22 mouse cellular contexts compared by ENCODE assay signal in the genomic region with DNA sequence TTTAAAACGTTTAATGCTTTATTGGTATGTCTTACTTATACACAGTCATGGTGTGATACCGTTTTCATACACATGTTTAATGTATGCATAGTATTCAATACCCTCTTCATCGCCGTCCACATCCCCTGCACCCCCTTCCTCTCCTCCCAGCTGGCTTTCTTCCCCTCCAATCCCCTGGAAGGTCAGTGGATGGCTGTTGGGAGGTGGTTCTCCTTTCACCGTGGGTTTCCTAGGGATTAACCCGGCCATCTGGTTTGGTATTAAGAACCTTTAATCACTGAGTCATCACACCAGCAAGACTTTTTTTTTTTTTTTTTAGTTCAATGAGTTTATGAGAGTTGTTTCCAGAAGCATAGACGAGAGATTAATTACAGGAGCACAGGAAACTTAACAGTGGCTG. TPM values are rescaled to one million over a fixed set of nuclear protein-coding genes. Genes with fewer than 3 reads are reported as not detected.
DNase-seq lines count a peak whose midpoint lies in the region; ATAC-seq and TF ChIP-seq lines count a peak whose summit lies in the region.
"Had no signal": no experiment of that assay in that cellular context is flagged by ENCODE, and none has a peak within 500 bp of the region (broad histone marks: within the 10 kb centered on the region; RNA-seq: fewer than 3 reads in every experiment).

No protein-coding gene starts in this region.

- H3K9me3 ChIP-seq in kidney, embryonic 15.5 days (replicated peaks) = no peaks in the 10 kb centered on the region
- no peaks in the 10 kb centered on the region for H3K9me3 ChIP-seq in stomach, postnatal 0 days (ENCODE audit: control insufficient read depth, low read length)
- no peaks in the 10 kb centered on the region for H3K9me3 ChIP-seq in forebrain, embryonic 11.5 days (ENCODE audit: control insufficient read depth, low read length)
- H3K9me3 ChIP-seq: heart, embryonic 13.5 days; limb, embryonic 12.5 days; liver, embryonic 12.5 days; lung, embryonic 15.5 days; neural tube, embryonic 12.5 days; stomach, embryonic 15.5 days had no signal

- no peak overlapping the region for H3K4me2 ChIP-seq in kidney, embryonic 15.5 days
- H3K4me2 ChIP-seq in stomach, postnatal 0 days (replicated peaks; ENCODE audit: low read depth) = no peak overlapping the region
- H3K4me2 ChIP-seq in forebrain, embryonic 11.5 days (ENCODE audit: low read depth, low read length, severe bottlenecking) = no peak overlapping the region
- H3K4me2 ChIP-seq: hindbrain, embryonic 14.5 days; limb, embryonic 12.5 days; midbrain, embryonic 11.5 days; neural tube, embryonic 12.5 days had no signal

- no peak for ATAC-seq in kidney, embryonic 15.5 days (replicated peaks; ENCODE audit: low FRiP score)
- no peak for ATAC-seq in stomach, postnatal 0 days (ENCODE audit: low FRiP score, low TSS enrichment)
- ATAC-seq in forebrain, embryonic 11.5 days (replicated peaks; ENCODE audit: low FRiP score) = no peak
- ATAC-seq: activated CD4-positive, CD25-positive, alpha-beta regulatory T cell, adult 4 months; forebrain, postnatal 0 days; liver, embryonic 12.5 days had no signal

- no peak for TF ChIP-seq POLR2A in kidney, adult 2 months (IDR thresholded peaks at IDR 0.05; ENCODE audit: low read depth, low read length)

- no peaks in the 10 kb centered on the region for H3K36me3 ChIP-seq in kidney, embryonic 15.5 days
- no peaks in the 10 kb centered on the region for H3K36me3 ChIP-seq in kidney, adult 2 months (ENCODE audit: control insufficient read depth, insufficient read depth, low read length)
- no peaks in the 10 kb centered on the region for H3K36me3 ChIP-seq in stomach, postnatal 0 days (ENCODE audit: control insufficient read depth, insufficient read depth, low read length)
- no peaks in the 10 kb centered on the region for H3K36me3 ChIP-seq in forebrain, embryonic 11.5 days (ENCODE audit: control insufficient read depth, insufficient read depth, low read length)
- H3K36me3 ChIP-seq: heart, embryonic 13.5 days; limb, embryonic 12.5 days; liver, embryonic 12.5 days; lung, embryonic 15.5 days; neural tube, embryonic 12.5 days; stomach, embryonic 15.5 days had no signal

- WGBS in kidney, embryonic 15.5 days = 48% methylated on average over 7 of the region's 7 CpGs
- WGBS in kidney, adult 2 months = 37% methylated on average over 7 of the region's 7 CpGs
- 47% methylated on average over 7 of the region's 7 CpGs for WGBS in stomach, postnatal 0 days
- 52% methylated on average over 7 of the region's 7 CpGs for WGBS in forebrain, embryonic 11.5 days

- TF ChIP-seq EP300 in stomach, postnatal 0 days (optimal IDR thresholded peaks at IDR 0.05) = no peak

- H3K4me1 ChIP-seq in kidney, embryonic 15.5 days = peaks cover 33% of the 10 kb centered on the region
- peaks cover 16% of the 10 kb centered on the region for H3K4me1 ChIP-seq in kidney, adult 2 months (ENCODE audit: control insufficient read depth, insufficient read depth, low read length)
- no peaks in the 10 kb centered on the region for H3K4me1 ChIP-seq in stomach, postnatal 0 days (replicated peaks; ENCODE audit: control insufficient read depth, insufficient read depth)
- H3K4me1 ChIP-seq in forebrain, embryonic 11.5 days (replicated peaks; ENCODE audit: control insufficient read depth, insufficient read depth, low read length) = no peaks in the 10 kb centered on the region; the same call in 1 of the 2 replicates
- H3K4me1 ChIP-seq: stomach, embryonic 15.5 days had no signal

- DNase-seq in kidney, adult 11 months = peak; percentile 68
- peak; percentile 84 for DNase-seq in kidney, adult 2 months
- peak; percentile 62 for DNase-seq in kidney, postnatal 14 days
- DNase-seq in stomach, postnatal 0 days (ENCODE audit: low spot score) = no peak
- DNase-seq in forebrain, embryonic 11.5 days (ENCODE audit: low spot score) = no peak
- DNase-seq in spleen, postnatal 4 days (ENCODE audit: low spot score in 2 of 2) = no peak
- DNase-seq: adrenal gland, postnatal 10 days; cerebellum, adult 9-11 months; embryo, embryonic 11 days; forebrain, postnatal 0 days; right cerebral cortex, postnatal 14 days had no signal

- H3K4me3 ChIP-seq in kidney, embryonic 15.5 days (replicated peaks) = no peak overlapping the region
- no peak overlapping the region for H3K4me3 ChIP-seq in kidney, adult 2 months (ENCODE audit: insufficient read depth, low read depth, low read length)
- H3K4me3 ChIP-seq in stomach, postnatal 0 days (ENCODE audit: low read depth, low read length) = no peak overlapping the region
- no peak overlapping the region for H3K4me3 ChIP-seq in forebrain, embryonic 11.5 days (ENCODE audit: low read depth, low read length)
- H3K4me3 ChIP-seq: limb, embryonic 12.5 days; neural tube, embryonic 12.5 days; stomach, embryonic 15.5 days had no signal

- H3K27me3 ChIP-seq in kidney, embryonic 15.5 days = 0 out of 2 replicates have a peak, but pooled peaks cover 3% of the 10 kb centered on the region
- no peaks in the 10 kb centered on the region for H3K27me3 ChIP-seq in kidney, adult 2 months (replicated peaks; ENCODE audit: control insufficient read depth, insufficient read depth, low read length)
- no peaks in the 10 kb centered on the region for H3K27me3 ChIP-seq in stomach, postnatal 0 days (ENCODE audit: control insufficient read depth, insufficient read depth, low read length)
- H3K27me3 ChIP-seq in forebrain, embryonic 11.5 days (ENCODE audit: control insufficient read depth, insufficient read depth, low read length) = no peaks in the 10 kb centered on the region; the same call in 1 of the 2 replicates
- H3K27me3 ChIP-seq: limb, embryonic 12.5 days; stomach, embryonic 15.5 days had no signal

- no peak overlapping the region for H3K9ac ChIP-seq in kidney, embryonic 15.5 days
- no peak overlapping the region for H3K9ac ChIP-seq in stomach, postnatal 0 days (ENCODE audit: low read length)
- H3K9ac ChIP-seq in forebrain, embryonic 11.5 days (ENCODE audit: low read length) = no peak overlapping the region
- H3K9ac ChIP-seq: forebrain, postnatal 0 days; heart, embryonic 13.5 days; hindbrain, embryonic 14.5 days; limb, embryonic 12.5 days; liver, embryonic 12.5 days; lung, embryonic 15.5 days; neural tube, embryonic 12.5 days; stomach, embryonic 15.5 days had no signal

- no peak for TF ChIP-seq CTCF in kidney, adult 2 months (conservative IDR thresholded peaks at IDR 0.05; ENCODE audit: insufficient read depth, insufficient read length, low read depth, low read length)
- no peak for TF ChIP-seq CTCF in stomach, postnatal 0 days (IDR thresholded peaks at IDR 0.05; ENCODE audit: low read depth)

- H3K27ac ChIP-seq in kidney, embryonic 15.5 days = no peak overlapping the region
- peak overlapping the region; percentile 82 for H3K27ac ChIP-seq in kidney, adult 2 months (ENCODE audit: insufficient read depth, low read depth, low read length)
- H3K27ac ChIP-seq in stomach, postnatal 0 days (replicated peaks) = peak overlapping the region; percentile 99; the same call in 1 of the 2 replicates
- no peak overlapping the region for H3K27ac ChIP-seq in forebrain, embryonic 11.5 days (ENCODE audit: low read depth, low read length)
- H3K27ac ChIP-seq: heart, embryonic 13.5 days; hindbrain, embryonic 14.5 days; limb, embryonic 12.5 days; liver, embryonic 12.5 days; lung, embryonic 15.5 days; macrophage; neural tube, embryonic 12.5 days had no signal

RNA-seq across cellular contexts. Expression of a gene that starts 1.3 kb away (rescaled TPM):
- polyA plus RNA-seq in kidney, embryonic 15.5 days (2015; fragmentation: Nextera tagmentation; extraction: Ambion mirVana) = 17.3 and 18.6 TPM in 2 replicates
- 2.5 and 3.5 TPM in 2 replicates for polyA plus RNA-seq in kidney, adult 2 months (2012; rRNA removed)
- polyA plus RNA-seq in stomach, postnatal 0 days (2015; fragmentation: Nextera tagmentation; extraction: Ambion mirVana) = 12.2 and 12.5 TPM in 2 replicates
- 15.8 and 16.9 TPM in 2 replicates for polyA plus RNA-seq in forebrain, embryonic 11.5 days (2014; fragmentation: Nextera tagmentation; extraction: Ambion mirVana)

Comparison
In these comparisons a context has a peak if more than half of its experiments do, and no peak if none do; other contexts are left out.
1. H3K27ac ChIP-seq: peak in kidney, adult 2 months (single experiment) and stomach, postnatal 0 days (single experiment); none in kidney, embryonic 15.5 days (single experiment) and forebrain, embryonic 11.5 days (single experiment).
2. DNase-seq: peak in kidney, adult 11 months (single experiment), kidney, adult 2 months (single experiment) and kidney, postnatal 14 days (single experiment); none in stomach, postnatal 0 days (single experiment), forebrain, embryonic 11.5 days (single experiment) and spleen, postnatal 4 days (0 of 2).